In genomic region chr17:83631783-83632652, GRCm38 (mm10) we compare ENCODE assay signal across 8 mouse cellular contexts. TPM values are rescaled to one million over a fixed set of nuclear protein-coding genes. Genes with fewer than 3 reads are reported as not detected.
A peak's percentile ranks its signal among the peaks of the same experiment; 100 is the strongest.
DNase-seq lines count a peak whose midpoint lies in the region; ATAC-seq and TF ChIP-seq lines count a peak whose summit lies in the region.

Gene Kcng3 (minus strand): TSS chr17:83631895.

- peak; percentile 14 to 18 for DNase-seq in lung, adult 18-20 months
- no peak for DNase-seq in lung, postnatal 36 days
- peak; percentile 63 for DNase-seq in kidney, postnatal 10 days
- DNase-seq in lung, embryonic 14.5 days = peak; percentile 51
- peak; percentile 23 for DNase-seq in ovary, adult 18-20 months (ENCODE audit: low spot score)
- peak; percentile 29 for DNase-seq in urinary bladder, postnatal 14 days (ENCODE audit: low spot score)

- H3K4me2 ChIP-seq in lung, embryonic 14.5 days = peak within 1 kb of the TSS; percentile 95

- 0 out of 2 replicates have a peak, but pooled peaks cover 3% of the 10 kb centered on the region for H3K4me1 ChIP-seq in lung, embryonic 14.5 days (ENCODE audit: insufficient read depth)

- H3K27me3 ChIP-seq in lung, embryonic 14.5 days (ENCODE audit: insufficient read depth, low read length) = peaks cover 58% of the 10 kb centered on the region

- H3K36me3 ChIP-seq in lung, embryonic 14.5 days (ENCODE audit: insufficient read depth) = no peaks in the 10 kb centered on the region

- H3K9me3 ChIP-seq in lung, embryonic 14.5 days (ENCODE audit: low read depth, low read length) = no peaks in the 10 kb centered on the region

- no peak within 1 kb of the TSS for H3K27ac ChIP-seq in lung, embryonic 14.5 days (ENCODE audit: low read depth)

- no peak for TF ChIP-seq CTCF in lung, embryonic 14.5 days (IDR thresholded peaks at IDR 0.05; ENCODE audit: low read depth)

- under 1% methylated on average over 74 of the region's 86 CpGs for WGBS in lung, embryonic 14.5 days

- H3K9ac ChIP-seq in lung, embryonic 14.5 days = peak within 1 kb of the TSS; percentile 40

- ATAC-seq in common myeloid progenitor, adult 5-6 weeks (replicated peaks; ENCODE audit: low read depth, poor library complexity, severe bottlenecking) = 0 out of 2 replicates have a peak, but pooled peaks have one; percentile 20
- ATAC-seq in granulocyte monocyte progenitor cell, adult 5-6 weeks (replicated peaks; ENCODE audit: poor library complexity, severe bottlenecking) = peak; percentile 51
- ATAC-seq in lung, embryonic 14.5 days (ENCODE audit: insufficient read depth) = peak; percentile 65

- peak within 1 kb of the TSS; percentile 54 for H3K4me3 ChIP-seq in lung, embryonic 14.5 days (ENCODE audit: low read depth, low read length)

RNA-seq across cellular contexts. Expression of gene Kcng3, which starts in this region (rescaled TPM):
- total RNA-seq in common myeloid progenitor, adult 5-6 weeks (2017) = 0.14 and 1.5 TPM in 2 replicates
- not detected in 2 replicates for total RNA-seq in granulocyte monocyte progenitor cell, adult 5-6 weeks (2014; fragmentation: Nextera tagmentation)
- total RNA-seq in granulocyte monocyte progenitor cell, adult 5-6 weeks (2017) = not detected in 2 replicates
- not detected in 2 replicates for polyA plus RNA-seq in lung, embryonic 14.5 days (2014; fragmentation: Nextera tagmentation; extraction: Ambion mirVana)

Comparison
In these comparisons a context has a peak if more than half of its experiments do, and no peak if none do; other contexts are left out.
1. Peak in ATAC-seq in granulocyte monocyte progenitor cell, adult 5-6 weeks; RNA of the gene not detected or under 1 TPM.
2. Peak in DNase-seq, ATAC-seq, H3K4me3 ChIP-seq, H3K9ac ChIP-seq and H3K4me2 ChIP-seq in lung, embryonic 14.5 days; RNA of the gene not detected or under 1 TPM.